Mouse (Mus musculus) thymus, postnatal 36 days (tissue): Measurements from ENCODE around the gene Rassf8.
A peak's percentile ranks its signal among the peaks of the same experiment; 100 is the strongest.

Experiments used
- DNase-seq, 2 experiments: peaks; one replicate each; pipeline ENCODE4 v3.0.0; 2022; ENCODE audit warnings: mixed read lengths in 2 of 2

Gene Rassf8

DNA sequence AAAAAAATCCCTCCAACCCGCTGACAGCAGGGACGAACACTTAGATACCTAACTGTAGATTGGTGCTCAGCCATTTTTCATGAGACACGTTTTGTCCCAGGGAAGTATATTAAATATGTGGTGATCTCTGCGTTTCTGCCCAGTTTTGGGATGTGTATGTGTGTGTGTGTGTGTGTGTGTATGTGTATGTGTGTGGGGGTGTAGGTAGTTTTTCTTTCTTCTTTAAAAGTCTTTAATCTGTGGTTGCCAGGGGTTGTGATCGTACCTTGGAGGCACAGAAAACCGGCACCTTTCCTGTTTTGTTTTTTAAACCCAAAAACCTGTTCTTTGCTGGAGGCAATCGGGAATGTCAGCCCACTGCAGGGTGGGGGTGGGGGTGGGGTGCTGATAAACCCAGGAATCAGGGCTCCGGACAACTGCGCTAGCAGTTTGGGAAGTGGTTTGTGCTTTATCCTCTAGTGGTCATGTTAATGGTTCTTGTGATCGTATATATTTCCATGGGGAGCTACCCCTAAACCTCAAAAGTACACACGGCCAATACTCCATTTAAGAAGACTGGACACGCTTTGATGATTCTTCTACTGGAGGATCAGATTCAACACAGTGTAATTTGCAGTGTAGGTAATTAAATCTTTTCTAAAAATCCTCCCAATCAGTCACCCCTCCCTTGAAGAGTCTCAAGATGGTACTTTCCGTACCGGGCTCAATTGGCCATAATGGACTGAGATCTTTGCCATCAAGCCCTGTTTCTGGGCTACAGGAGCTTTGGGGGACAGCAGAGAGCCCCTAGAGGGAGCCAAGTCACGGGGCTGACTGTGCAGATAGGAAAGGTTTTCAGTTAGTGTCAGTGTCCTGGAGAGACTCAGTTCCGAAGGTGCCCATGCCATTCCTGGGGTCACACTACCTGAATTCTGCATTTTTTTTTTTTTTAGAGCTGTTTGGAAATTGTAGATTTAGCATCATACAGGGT is 1.4 kb downstream of the Rassf8 start:
- peak in 1 of 2 experiments; percentile 14 for DNase-seq

DNA sequence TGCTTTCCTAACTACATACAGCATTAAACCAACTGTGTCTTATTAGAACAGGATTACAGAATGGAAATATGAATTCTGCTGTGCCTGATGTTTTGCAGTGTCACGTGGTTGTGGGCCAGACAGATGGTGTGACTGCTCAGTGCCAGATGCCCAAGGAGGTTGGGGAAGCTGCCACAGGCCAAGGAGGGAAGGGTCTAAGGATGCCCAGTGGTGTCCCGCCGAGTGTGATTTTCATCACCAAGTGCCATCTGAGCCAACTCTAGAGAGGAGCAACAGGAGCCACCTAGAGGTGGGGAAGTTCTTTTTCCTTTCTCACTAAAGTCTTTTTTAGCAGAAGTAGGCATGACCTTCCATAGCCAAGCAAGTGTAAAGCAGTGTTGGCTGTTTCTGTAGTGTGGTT is 3.8 kb downstream of the Rassf8 start:
- DNase-seq: no peak

GRCm38 (mm10) chr6:145753296-145753695 is 6.7 kb downstream of the Rassf8 start:
- DNase-seq: no peak

GRCm38 (mm10) chr6:145754416-145754815 is 7.9 kb downstream of the Rassf8 start:
- DNase-seq: no peak

GRCm38 (mm10) chr6:145755942-145756639 is 9.5 kb downstream of the Rassf8 start:
- DNase-seq: no peak

DNA sequence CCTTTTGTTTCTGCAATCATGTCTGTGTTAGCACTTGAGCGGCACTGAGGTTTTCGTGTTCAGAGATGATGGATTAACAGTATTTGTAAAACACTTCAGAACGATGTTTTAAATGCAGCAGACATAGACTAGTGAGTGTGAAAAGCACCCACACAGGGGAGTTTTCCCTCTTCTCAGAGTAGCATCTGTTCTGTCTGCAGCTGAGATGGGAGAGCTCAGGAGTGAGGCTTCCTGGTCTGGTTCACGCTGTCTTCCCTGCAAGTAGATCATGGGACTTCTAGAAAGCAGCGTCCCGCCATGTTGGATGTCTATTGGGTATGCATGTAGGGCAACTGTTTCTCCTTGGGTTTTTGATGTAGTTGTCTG is 10.1 kb downstream of the Rassf8 start:
- no peak for DNase-seq

GRCm38 (mm10) chr6:145757346-145757745 is 10.8 kb downstream of the Rassf8 start:
- DNase-seq: no peak

DNA sequence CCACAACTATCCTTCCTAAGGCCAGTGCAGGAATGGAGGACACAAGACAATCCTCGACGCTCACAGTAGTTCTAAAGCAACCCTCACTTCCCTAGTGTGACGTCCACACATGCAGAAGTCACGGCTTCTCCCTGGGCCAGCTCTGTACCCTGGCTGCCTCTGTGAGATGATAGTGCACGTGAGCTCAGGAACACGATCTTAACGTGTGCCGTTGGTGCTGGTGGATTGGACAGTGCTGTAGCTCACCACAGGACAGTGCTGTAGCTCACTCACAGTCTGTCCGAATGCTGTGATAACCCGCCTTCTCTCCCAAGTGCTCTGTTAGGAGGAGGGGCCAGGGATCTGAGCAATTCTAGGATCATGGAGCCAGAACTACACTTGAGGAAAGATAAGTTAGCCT is 12.1 kb downstream of the Rassf8 start:
- DNase-seq: no peak

DNA sequence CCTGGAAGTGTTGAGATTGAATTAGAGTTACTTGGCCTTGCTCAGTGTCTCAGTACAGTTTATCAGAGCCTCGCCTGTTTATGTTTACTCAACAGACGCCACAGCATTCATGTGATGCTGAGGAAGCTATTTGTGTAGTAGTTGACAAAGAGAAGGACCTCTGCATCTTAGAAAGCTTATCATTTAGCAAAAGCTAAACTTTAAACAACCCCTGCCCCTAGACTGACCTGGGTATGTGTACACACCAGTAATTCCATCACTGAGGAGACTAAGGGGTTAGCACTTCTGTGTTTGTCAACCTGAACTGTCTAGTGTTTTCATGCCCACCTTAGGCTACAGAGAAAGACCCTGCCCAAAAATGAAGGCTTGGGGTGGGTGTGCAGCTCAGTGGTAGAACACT is 12.9 kb downstream of the Rassf8 start:
- no peak for DNase-seq

- DNase-seq: peak; percentile 38 to 57
Measured at GRCm38 (mm10) chr6:145760246-145761016, 13.9 kb downstream of the Rassf8 start.

DNA sequence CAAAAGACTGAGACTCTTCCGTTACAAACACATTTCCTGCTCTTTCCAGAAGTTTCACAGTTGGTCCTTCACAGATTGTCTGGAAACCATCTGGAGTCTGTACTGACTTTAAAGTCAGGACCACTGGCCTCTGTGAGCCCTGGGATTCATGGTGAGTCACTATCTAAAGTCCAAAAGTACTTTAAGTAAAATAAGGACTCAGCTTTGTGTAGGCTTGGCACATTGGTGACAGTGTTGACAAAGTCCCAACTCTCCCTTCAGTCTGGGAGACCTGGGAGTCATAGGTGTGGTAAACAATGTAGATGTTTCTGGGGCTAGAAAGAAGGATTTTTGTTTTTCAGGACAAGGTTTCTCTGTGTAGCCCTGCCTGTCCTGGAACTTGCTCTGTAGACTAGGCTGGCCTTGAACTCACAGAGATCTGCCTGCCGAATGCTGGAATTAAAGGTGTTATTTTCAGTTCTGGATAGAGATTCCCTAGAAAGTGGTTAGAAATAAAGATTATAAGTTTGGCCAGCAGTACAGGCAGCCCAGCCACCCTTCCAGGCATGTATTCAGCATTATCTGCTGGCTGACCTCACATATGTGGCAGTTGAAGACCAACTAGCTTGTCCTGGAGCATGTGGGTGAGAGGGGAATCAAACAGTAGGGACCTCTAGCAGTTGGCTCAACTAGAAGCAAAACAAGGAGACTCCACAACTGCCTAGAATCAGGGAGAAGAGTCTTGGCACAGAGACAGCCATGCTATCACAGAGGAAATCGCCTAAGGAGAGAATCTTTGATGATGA is 14.8 kb downstream of the Rassf8 start:
- DNase-seq: no peak

DNA sequence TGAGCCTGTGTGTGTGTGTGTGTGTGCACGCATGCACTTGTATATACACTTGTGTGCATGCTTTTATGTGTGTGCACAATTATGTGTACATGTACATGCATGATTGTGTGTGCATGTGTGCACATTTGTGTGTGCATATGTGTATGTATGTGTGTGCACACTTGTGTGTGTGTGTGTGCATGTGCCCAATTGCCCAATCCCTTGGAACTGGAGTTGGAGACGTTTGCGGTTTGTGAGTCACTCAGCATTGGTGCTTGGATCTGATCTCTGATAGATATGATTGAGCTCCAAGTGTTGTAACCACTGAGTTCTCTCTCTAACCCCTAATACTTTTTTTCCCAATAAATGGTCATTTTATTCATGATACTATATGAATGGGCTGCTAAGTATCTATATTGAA is 15.5 kb downstream of the Rassf8 start:
- no peak for DNase-seq

DNA sequence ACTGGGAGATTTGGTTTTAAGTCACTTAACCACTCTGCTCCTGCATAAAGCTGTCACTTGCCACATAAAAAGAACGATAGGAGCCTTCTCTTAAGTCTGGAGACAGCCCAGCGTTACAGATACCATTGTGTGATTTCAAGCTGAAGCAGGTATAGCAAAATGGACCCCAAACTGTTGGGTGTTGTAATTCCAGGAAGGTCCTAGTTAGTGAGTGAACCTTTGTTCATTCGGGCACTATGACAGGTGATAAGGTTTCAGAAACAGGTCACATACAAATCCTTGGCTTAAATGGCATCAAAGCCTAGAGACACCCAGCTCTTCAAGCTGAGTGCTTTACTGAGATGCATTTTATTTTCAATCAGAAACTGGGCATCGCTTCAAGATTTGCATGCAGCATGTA is 16.5 kb downstream of the Rassf8 start:
- no peak for DNase-seq

GRCm38 (mm10) chr6:145765011-145765410 is 18.5 kb downstream of the Rassf8 start:
- DNase-seq: no peak

DNA sequence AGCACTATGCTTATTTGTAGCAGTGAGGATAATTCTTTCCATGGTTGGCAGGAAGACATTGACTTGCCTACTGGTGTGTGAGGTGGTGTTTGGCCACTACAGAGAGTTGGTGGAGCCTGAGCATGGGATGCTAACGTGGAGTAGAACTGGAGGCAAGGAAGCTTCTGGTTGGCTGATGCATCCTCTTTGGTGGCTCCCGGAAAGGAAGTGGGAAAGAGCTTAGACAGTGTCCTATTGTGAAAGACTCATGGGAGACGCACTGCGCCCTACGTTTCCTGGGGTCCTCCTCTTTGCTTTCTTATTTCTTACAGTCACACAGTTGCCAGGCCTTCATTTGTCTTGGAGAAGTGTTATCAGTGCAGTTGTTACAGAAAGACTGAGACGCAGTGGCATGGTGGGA is 20.4 kb downstream of the Rassf8 start:
- DNase-seq: no peak

GRCm38 (mm10) chr6:145767637-145768036 is 21.1 kb downstream of the Rassf8 start:
- DNase-seq: no peak

GRCm38 (mm10) chr6:145768671-145769292 is 22.2 kb downstream of the Rassf8 start:
- no peak for DNase-seq

GRCm38 (mm10) chr6:145769855-145770254 is 23.3 kb downstream of the Rassf8 start:
- DNase-seq: no peak

- no peak for DNase-seq
Measured at GRCm38 (mm10) chr6:145770272-145771000, 23.9 kb downstream of the Rassf8 start.

- no peak for DNase-seq
Measured at GRCm38 (mm10) chr6:145774436-145774835, 27.9 kb downstream of the Rassf8 start.

DNA sequence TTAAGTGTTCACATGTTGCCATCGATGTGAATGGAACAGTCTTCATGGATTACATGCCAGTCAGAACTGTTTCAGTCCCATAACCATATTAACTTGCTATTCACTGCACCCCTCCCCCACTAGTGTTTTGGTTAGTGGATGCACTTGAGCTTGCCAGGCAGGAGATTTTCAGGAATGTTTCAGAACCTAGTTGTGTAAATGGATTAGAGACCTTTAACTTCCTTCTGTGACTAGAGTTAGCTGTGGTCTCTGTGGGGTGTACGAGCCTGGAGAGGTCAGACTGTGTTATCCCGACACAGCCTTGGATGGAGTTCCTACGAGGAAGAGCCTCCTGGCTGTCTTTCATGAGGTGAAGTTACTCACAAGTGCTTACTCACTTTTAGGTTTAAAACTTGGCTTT is 29.7 kb downstream of the Rassf8 start:
- no peak for DNase-seq
